8 mouse cellular contexts compared by ENCODE assay signal in the genomic region with DNA sequence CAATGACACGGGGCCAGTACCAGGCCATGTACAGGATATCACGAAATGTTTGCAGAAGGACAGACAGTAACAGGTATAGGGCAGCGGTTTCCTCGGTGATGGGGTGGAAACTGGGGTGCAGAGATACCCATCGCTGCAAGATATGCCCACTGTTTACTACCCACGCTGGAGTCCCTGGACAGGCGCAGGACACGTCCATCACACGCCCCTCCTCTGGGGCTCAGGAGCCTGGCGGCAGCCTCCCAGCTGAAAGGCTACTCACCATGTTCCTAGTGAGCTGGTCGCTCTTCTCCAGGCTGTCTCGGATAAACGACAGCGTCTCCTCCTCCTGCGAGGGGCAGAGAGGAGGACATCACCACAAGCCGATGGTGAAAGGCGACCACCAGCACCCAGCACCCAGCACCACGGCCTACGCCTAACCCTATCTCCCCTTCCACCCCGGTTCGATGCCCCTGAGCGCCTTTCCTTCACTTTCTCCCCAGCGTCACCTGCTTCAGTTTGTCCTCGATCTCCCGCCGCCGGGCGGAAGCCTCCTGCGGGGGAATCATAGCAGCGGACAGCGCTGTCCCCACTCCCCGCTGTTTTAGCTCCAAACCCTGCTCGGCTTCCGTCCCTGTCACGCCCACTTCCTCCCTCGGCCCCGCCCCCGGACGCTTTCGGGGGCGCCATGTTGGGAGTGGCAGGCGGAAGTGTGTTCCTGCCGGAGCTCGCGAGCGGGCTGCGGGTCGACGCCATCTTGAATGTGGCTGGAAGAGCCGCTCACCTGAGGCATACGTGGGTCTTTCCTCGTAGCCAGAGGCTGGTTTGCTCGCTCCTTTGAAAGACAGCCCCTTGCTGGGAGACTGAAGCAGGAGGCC. TPM values are rescaled to one million over a fixed set of nuclear protein-coding genes. Genes with fewer than 3 reads are reported as not detected.
DNase-seq lines count a peak whose midpoint lies in the region; ATAC-seq and TF ChIP-seq lines count a peak whose summit lies in the region.

No protein-coding gene starts in this region.

- peak; percentile 97 for DNase-seq in A20 (ENCODE audit: low read depth, low spot score)
- DNase-seq in heart, adult 9 months (ENCODE audit: low spot score in 2 of 2) = peak; percentile 86 to 91
- DNase-seq in monocyte, adult 2 months (ENCODE audit: low read depth in 1 of 2, low spot score in 2 of 2) = peak; percentile 54 to 78
- DNase-seq in spleen, postnatal 36 days (ENCODE audit: low spot score in 2 of 2) = peak; percentile 90 to 91

- H3K4me3 ChIP-seq in bone marrow macrophage, adult 2 months (ENCODE audit: insufficient read depth, low read length) = peak overlapping the region; percentile 93
- H3K4me3 ChIP-seq in embryonic fibroblast, embryonic 13.5 days (ENCODE audit: insufficient read depth, low read length) = peak overlapping the region; percentile 91
- H3K4me3 ChIP-seq in kidney, embryonic 14.5 days (ENCODE audit: low read length) = peak overlapping the region; percentile 76
- H3K4me3 ChIP-seq in limb, embryonic 15.5 days = peak overlapping the region; percentile 63

- H3K36me3 ChIP-seq in kidney, embryonic 14.5 days (ENCODE audit: control insufficient read depth, insufficient read depth, low read length) = peaks cover 29% of the 10 kb centered on the region
- peaks cover 35% of the 10 kb centered on the region for H3K36me3 ChIP-seq in limb, embryonic 15.5 days

- H3K9ac ChIP-seq in kidney, embryonic 14.5 days (ENCODE audit: low read depth, low read length) = peak overlapping the region; percentile 77
- H3K9ac ChIP-seq in limb, embryonic 15.5 days = peak overlapping the region; percentile 66

- no peaks in the 10 kb centered on the region for H3K9me3 ChIP-seq in kidney, embryonic 14.5 days (ENCODE audit: control insufficient read depth, low read length)
- no peaks in the 10 kb centered on the region for H3K9me3 ChIP-seq in limb, embryonic 15.5 days

- H3K27me3 ChIP-seq in kidney, embryonic 14.5 days (ENCODE audit: control insufficient read depth, insufficient read depth, low read length) = no peaks in the 10 kb centered on the region
- no peaks in the 10 kb centered on the region for H3K27me3 ChIP-seq in limb, embryonic 15.5 days

- H3K27ac ChIP-seq in bone marrow macrophage, adult 2 months (ENCODE audit: insufficient read depth, low read depth, low read length) = 0 out of 2 replicates have a peak overlapping the region, but pooled peaks have one; percentile 9
- H3K27ac ChIP-seq in embryonic fibroblast, embryonic 13.5 days (ENCODE audit: insufficient read depth, low read length) = no peak overlapping the region
- no peak overlapping the region for H3K27ac ChIP-seq in kidney, embryonic 14.5 days (ENCODE audit: low read depth, low read length)
- H3K27ac ChIP-seq in limb, embryonic 15.5 days = no peak overlapping the region; the same call in 1 of the 2 replicates

- 2% methylated on average over 45 of the region's 53 CpGs for WGBS in kidney, embryonic 14.5 days
- 2% methylated on average over 53 of the region's 53 CpGs for WGBS in limb, embryonic 15.5 days

- peak; percentile 94 for ATAC-seq in kidney, embryonic 14.5 days (ENCODE audit: low FRiP score, low TSS enrichment)
- peak; percentile 84 for ATAC-seq in limb, embryonic 15.5 days (ENCODE audit: insufficient number of reproducible peaks, low FRiP score, low TSS enrichment, low read depth)

- no peak for TF ChIP-seq CTCF in bone marrow macrophage, adult 2 months (IDR thresholded peaks at IDR 0.05; ENCODE audit: low read depth, low read length)
- TF ChIP-seq CTCF in embryonic fibroblast, embryonic 13.5 days (IDR thresholded peaks at IDR 0.05; ENCODE audit: borderline replicate concordance, insufficient read depth, low read length) = no peak

- TF ChIP-seq POLR2A in bone marrow macrophage, adult 2 months (IDR thresholded peaks at IDR 0.05; ENCODE audit: borderline replicate concordance, low read depth, low read length) = no peak
- TF ChIP-seq POLR2A in embryonic fibroblast, embryonic 13.5 days (IDR thresholded peaks at IDR 0.05; ENCODE audit: low read depth, low read length) = peak; percentile 72

- peak overlapping the region; percentile 91 for H3K4me2 ChIP-seq in kidney, embryonic 14.5 days (replicated peaks; ENCODE audit: low read depth, low read length)
- peak overlapping the region; percentile 84 for H3K4me2 ChIP-seq in limb, embryonic 15.5 days

- H3K4me1 ChIP-seq in bone marrow macrophage, adult 2 months (ENCODE audit: control insufficient read depth, insufficient read depth, low read length) = 0 out of 2 replicates have a peak, but pooled peaks cover 3% of the 10 kb centered on the region
- H3K4me1 ChIP-seq in embryonic fibroblast, embryonic 13.5 days (ENCODE audit: control insufficient read depth, insufficient read depth, low read length) = no peaks in the 10 kb centered on the region
- no peaks in the 10 kb centered on the region; the same call in 1 of the 2 replicates for H3K4me1 ChIP-seq in kidney, embryonic 14.5 days (ENCODE audit: control insufficient read depth, insufficient read depth, low read length)
- H3K4me1 ChIP-seq in limb, embryonic 15.5 days = peaks cover 6% of the 10 kb centered on the region

RNA-seq across cellular contexts. Expression of gene Exoc7, which starts 0.7 kb away (rescaled TPM):
- polyA plus RNA-seq in bone marrow macrophage, adult 2 months (2012; ENCODE audit: insufficient read depth, insufficient read length, missing spikeins) = 71.8 and 88.2 TPM in 2 replicates
- 54.1 and 60.1 TPM in 2 replicates for polyA plus RNA-seq in embryonic fibroblast, embryonic 13.5 days (2011; ENCODE audit: insufficient read length, low read depth, missing spikeins)
- polyA plus RNA-seq in kidney, embryonic 14.5 days (2014; fragmentation: Nextera tagmentation; extraction: Ambion mirVana) = 49.6 and 66.3 TPM in 2 replicates
- 66.2 and 73.8 TPM in 2 replicates for polyA plus RNA-seq in limb, embryonic 15.5 days (2015; fragmentation: Nextera tagmentation; extraction: Ambion mirVana)

RNA-seq across cellular contexts. Expression of gene Galr2, which starts 25.6 kb away (rescaled TPM):
- polyA plus RNA-seq in bone marrow macrophage, adult 2 months (2012; ENCODE audit: insufficient read depth, insufficient read length, missing spikeins) = 0.41 TPM in 1 of 2 replicates, not detected in the other
- not detected in 2 replicates for polyA plus RNA-seq in embryonic fibroblast, embryonic 13.5 days (2011; ENCODE audit: insufficient read length, low read depth, missing spikeins)
- polyA plus RNA-seq in kidney, embryonic 14.5 days (2014; fragmentation: Nextera tagmentation; extraction: Ambion mirVana) = 0.13 TPM in 1 of 2 replicates, not detected in the other
- polyA plus RNA-seq in limb, embryonic 15.5 days (2015; fragmentation: Nextera tagmentation; extraction: Ambion mirVana) = 0.41 and 0.62 TPM in 2 replicates

RNA-seq across cellular contexts. Expression of gene Foxj1, which starts 28.8 kb away (rescaled TPM):
- not detected in 2 replicates for polyA plus RNA-seq in bone marrow macrophage, adult 2 months (2012; ENCODE audit: insufficient read depth, insufficient read length, missing spikeins)
- 0.98 TPM in 1 of 2 replicates, not detected in the other for polyA plus RNA-seq in embryonic fibroblast, embryonic 13.5 days (2011; ENCODE audit: insufficient read length, low read depth, missing spikeins)
- 1.2 and 1.8 TPM in 2 replicates for polyA plus RNA-seq in kidney, embryonic 14.5 days (2014; fragmentation: Nextera tagmentation; extraction: Ambion mirVana)
- 0.15 and 0.19 TPM in 2 replicates for polyA plus RNA-seq in limb, embryonic 15.5 days (2015; fragmentation: Nextera tagmentation; extraction: Ambion mirVana)

RNA-seq across cellular contexts. Expression of gene Srp68, which starts 32.3 kb away (rescaled TPM):
- 42.5 and 43.7 TPM in 2 replicates for polyA plus RNA-seq in bone marrow macrophage, adult 2 months (2012; ENCODE audit: insufficient read depth, insufficient read length, missing spikeins)
- polyA plus RNA-seq in embryonic fibroblast, embryonic 13.5 days (2011; ENCODE audit: insufficient read length, low read depth, missing spikeins) = 71.1 and 71.4 TPM in 2 replicates
- 60.6 and 85.6 TPM in 2 replicates for polyA plus RNA-seq in kidney, embryonic 14.5 days (2014; fragmentation: Nextera tagmentation; extraction: Ambion mirVana)
- polyA plus RNA-seq in limb, embryonic 15.5 days (2015; fragmentation: Nextera tagmentation; extraction: Ambion mirVana) = 108 and 109 TPM in 2 replicates
